Mouse (Mus musculus): ENCODE data around the gene Calm5. TPM values are rescaled to one million over a fixed set of nuclear protein-coding genes. Genes with fewer than 3 reads are reported as not detected.

The Calm5 gene
- polyA plus RNA-seq (2014; fragmentation: Illumina TruSeq; extraction: RNeasy Lipid Tissue Mini Kit (QIAGEN cat#74804); ENCODE audit: insufficient read depth, low read depth, low replicate concordance) = not detected

GRCm38 (mm10) chr13:3853648-3854333 lies at the start of gene Calm5:
Gene Calm5, plus strand, starts transcription at chr13:3854173.

GRCm38 (mm10) chr13:3804186-3804585 lies 49.8 kb upstream of the Calm5 start, which contains the start of gene Calml3:
Gene Calml3, minus strand, starts transcription at chr13:3804316.

GRCm38 (mm10) chr13:3837312-3837807 lies 16.6 kb upstream of the Calm5 start, which contains the start of gene Calm4:
Gene Calm4, plus strand, starts transcription at chr13:3837757.

Other genes starting within 250 kb of the Calm5 start
- gene Fam208b, start 243.1 kb upstream of the Calm5 start, polyA plus RNA-seq (2014; fragmentation: Illumina TruSeq; extraction: RNeasy Lipid Tissue Mini Kit (QIAGEN cat#74804); ENCODE audit: insufficient read depth, low read depth, low replicate concordance) = 5.2 TPM
- 8.0 TPM for gene Asb13, start 220.1 kb upstream of the Calm5 start, polyA plus RNA-seq (2014; fragmentation: Illumina TruSeq; extraction: RNeasy Lipid Tissue Mini Kit (QIAGEN cat#74804); ENCODE audit: insufficient read depth, low read depth, low replicate concordance)
- gene Calml3, start 49.9 kb upstream of the Calm5 start, polyA plus RNA-seq (2014; fragmentation: Illumina TruSeq; extraction: RNeasy Lipid Tissue Mini Kit (QIAGEN cat#74804); ENCODE audit: insufficient read depth, low read depth, low replicate concordance) = 5.3 TPM
- gene Calm4, start 16.4 kb upstream of the Calm5 start, polyA plus RNA-seq (2014; fragmentation: Illumina TruSeq; extraction: RNeasy Lipid Tissue Mini Kit (QIAGEN cat#74804); ENCODE audit: insufficient read depth, low read depth, low replicate concordance) = not detected
- 54.8 TPM for gene Net1, start 64.0 kb downstream of the Calm5 start, polyA plus RNA-seq (2014; fragmentation: Illumina TruSeq; extraction: RNeasy Lipid Tissue Mini Kit (QIAGEN cat#74804); ENCODE audit: insufficient read depth, low read depth, low replicate concordance)
- 0.07 TPM for gene Tubal3, start 64.1 kb downstream of the Calm5 start, polyA plus RNA-seq (2014; fragmentation: Illumina TruSeq; extraction: RNeasy Lipid Tissue Mini Kit (QIAGEN cat#74804); ENCODE audit: insufficient read depth, low read depth, low replicate concordance)
- not detected for gene Ucn3, start 91.2 kb downstream of the Calm5 start, polyA plus RNA-seq (2014; fragmentation: Illumina TruSeq; extraction: RNeasy Lipid Tissue Mini Kit (QIAGEN cat#74804); ENCODE audit: insufficient read depth, low read depth, low replicate concordance)
- gene Akr1c14, start 194.8 kb downstream of the Calm5 start, polyA plus RNA-seq (2014; fragmentation: Illumina TruSeq; extraction: RNeasy Lipid Tissue Mini Kit (QIAGEN cat#74804); ENCODE audit: insufficient read depth, low read depth, low replicate concordance) = 52.3 TPM